Mouse (Mus musculus): ENCODE measurements around the gene Zbtb37. TPM values are rescaled to one million over a fixed set of nuclear protein-coding genes. Genes with fewer than 3 reads are reported as not detected.

Zbtb37 gene
- polyA plus RNA-seq, 1 experiment from 2014 or later, result 7.9 TPM

- no peak overlapping the region for H3K4me2 ChIP-seq
- no peak overlapping the region for H3K4me3 ChIP-seq
- WGBS, result 14% methylated on average over 3 of the region's 3 CpGs
- H3K9ac ChIP-seq, result no peak overlapping the region
- ATAC-seq (ENCODE audit: insufficient number of reproducible peaks, low FRiP score, low TSS enrichment, low read depth), result peak; percentile 45
- H3K27ac ChIP-seq, result peak overlapping the region; percentile 76
- H3K27me3 ChIP-seq, result no peaks in the 10 kb centered on the region
- peaks cover 38% of the 10 kb centered on the region for H3K36me3 ChIP-seq
- H3K4me1 ChIP-seq, result peaks cover 3% of the 10 kb centered on the region; the same call in 1 of the 2 replicates
- no peaks in the 10 kb centered on the region for H3K9me3 ChIP-seq
Observed at GRCm38 (mm10) chr1:161039741-161040425, 5.2 kb upstream of the Zbtb37 start.

GRCm38 (mm10) chr1:161038968-161039721, 4.5 kb upstream of the Zbtb37 start:
- Histone ChIP-seq H3K4me1 (peaks cover 3% of the 10 kb centered on the region; the same call in 1 of the 2 replicates), H3K27ac (peak overlapping the region; percentile 76), H3K4me3 (no peak overlapping the region), H3K36me3 (peaks cover 36% of the 10 kb centered on the region), H3K27me3 (no peaks in the 10 kb centered on the region), H3K9me3 (no peaks in the 10 kb centered on the region), H3K4me2 (no peak overlapping the region), H3K9ac (no peak overlapping the region)
- WGBS, result 14% methylated on average over 3 of the region's 3 CpGs
- ATAC-seq (ENCODE audit: insufficient number of reproducible peaks, low FRiP score, low TSS enrichment, low read depth), result no peak

DNA sequence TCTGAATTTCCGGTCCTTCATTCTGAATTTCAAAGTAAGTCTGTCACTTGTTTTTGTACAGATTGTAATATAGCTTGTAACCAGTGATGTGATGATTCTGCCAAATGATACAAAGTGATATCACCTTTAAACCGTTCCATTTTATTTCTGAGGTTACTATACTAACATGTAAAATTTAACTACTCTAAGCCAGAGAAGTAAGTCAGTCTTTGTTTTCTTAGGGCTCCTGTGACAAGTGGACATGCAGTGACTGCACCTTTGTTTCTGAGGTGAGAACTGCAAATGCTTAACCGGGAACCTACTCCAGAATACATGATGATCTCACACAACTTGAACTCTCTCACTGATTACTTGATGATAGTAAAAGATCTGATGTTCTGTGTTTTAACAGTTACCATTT, 3.4 kb upstream of the Zbtb37 start:
- Histone ChIP-seq H3K36me3 (peaks cover 36% of the 10 kb centered on the region), H3K27me3 (no peaks in the 10 kb centered on the region), H3K27ac (no peak overlapping the region), H3K9me3 (no peaks in the 10 kb centered on the region), H3K4me3 (peak overlapping the region; percentile 27), H3K4me1 (peaks cover 11% of the 10 kb centered on the region; the same call in 1 of the 2 replicates), H3K9ac (no peak overlapping the region), H3K4me2 (peak overlapping the region; percentile 39; the same call in 1 of the 2 replicates)
- ATAC-seq (ENCODE audit: insufficient number of reproducible peaks, low FRiP score, low TSS enrichment, low read depth), result no peak
- 31% methylated on average over 3 of the region's 3 CpGs for WGBS

- Histone ChIP-seq H3K4me3 (peak overlapping the region; percentile 27), H3K27ac (no peak overlapping the region), H3K9me3 (no peaks in the 10 kb centered on the region), H3K4me1 (peaks cover 12% of the 10 kb centered on the region; the same call in 1 of the 2 replicates), H3K27me3 (no peaks in the 10 kb centered on the region), H3K36me3 (peaks cover 36% of the 10 kb centered on the region), H3K9ac (no peak overlapping the region), H3K4me2 (peak overlapping the region; percentile 39)
- WGBS, result 16% methylated on average over 3 of the region's 3 CpGs
- ATAC-seq (ENCODE audit: insufficient number of reproducible peaks, low FRiP score, low TSS enrichment, low read depth), result no peak
Observed at GRCm38 (mm10) chr1:161037599-161037998, 3.0 kb upstream of the Zbtb37 start.

GRCm38 (mm10) chr1:161037026-161037425, 2.4 kb upstream of the Zbtb37 start:
- Histone ChIP-seq H3K4me2 (peak overlapping the region; percentile 67), H3K27me3 (no peaks in the 10 kb centered on the region), H3K4me3 (peak overlapping the region; percentile 72), H3K27ac (peak overlapping the region; percentile 97), H3K36me3 (peaks cover 39% of the 10 kb centered on the region), H3K4me1 (peaks cover 14% of the 10 kb centered on the region; the same call in 1 of the 2 replicates), H3K9me3 (no peaks in the 10 kb centered on the region), H3K9ac (peak overlapping the region; percentile 80)
- ATAC-seq (ENCODE audit: insufficient number of reproducible peaks, low FRiP score, low TSS enrichment, low read depth), result no peak
- WGBS, result 0% methylated on average over 1 of the region's 1 CpGs

DNA sequence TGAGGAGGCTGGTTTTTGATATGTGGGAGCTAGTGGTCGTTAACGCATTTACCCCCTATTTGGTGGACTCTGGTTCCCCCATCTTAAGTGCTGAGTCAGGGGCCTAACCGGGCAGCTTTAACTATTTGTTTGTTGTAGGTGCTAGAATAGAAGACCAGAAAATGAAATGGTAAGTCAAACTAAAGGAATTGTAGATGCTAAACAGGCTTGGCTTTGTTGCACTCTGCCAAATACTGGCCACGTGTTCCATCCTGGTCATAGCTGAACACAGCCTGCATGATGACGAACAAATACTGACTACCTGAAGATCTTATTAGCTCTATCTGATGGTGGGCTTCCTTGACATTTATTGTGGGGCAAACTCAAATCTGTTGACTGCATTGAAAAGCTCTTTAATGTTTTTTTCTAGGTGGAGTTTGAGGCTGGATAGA, 1.8 kb upstream of the Zbtb37 start:
- Histone ChIP-seq H3K27me3 (no peaks in the 10 kb centered on the region), H3K4me1 (peaks cover 17% of the 10 kb centered on the region; the same call in 1 of the 2 replicates), H3K9me3 (no peaks in the 10 kb centered on the region), H3K36me3 (peaks cover 39% of the 10 kb centered on the region), H3K9ac (peak overlapping the region; percentile 80), H3K4me3 (peak overlapping the region; percentile 72), H3K4me2 (peak overlapping the region; percentile 67), H3K27ac (peak overlapping the region; percentile 97)
- no peak for ATAC-seq (ENCODE audit: insufficient number of reproducible peaks, low FRiP score, low TSS enrichment, low read depth)
- WGBS, result 1% methylated on average over 5 of the region's 5 CpGs

DNA sequence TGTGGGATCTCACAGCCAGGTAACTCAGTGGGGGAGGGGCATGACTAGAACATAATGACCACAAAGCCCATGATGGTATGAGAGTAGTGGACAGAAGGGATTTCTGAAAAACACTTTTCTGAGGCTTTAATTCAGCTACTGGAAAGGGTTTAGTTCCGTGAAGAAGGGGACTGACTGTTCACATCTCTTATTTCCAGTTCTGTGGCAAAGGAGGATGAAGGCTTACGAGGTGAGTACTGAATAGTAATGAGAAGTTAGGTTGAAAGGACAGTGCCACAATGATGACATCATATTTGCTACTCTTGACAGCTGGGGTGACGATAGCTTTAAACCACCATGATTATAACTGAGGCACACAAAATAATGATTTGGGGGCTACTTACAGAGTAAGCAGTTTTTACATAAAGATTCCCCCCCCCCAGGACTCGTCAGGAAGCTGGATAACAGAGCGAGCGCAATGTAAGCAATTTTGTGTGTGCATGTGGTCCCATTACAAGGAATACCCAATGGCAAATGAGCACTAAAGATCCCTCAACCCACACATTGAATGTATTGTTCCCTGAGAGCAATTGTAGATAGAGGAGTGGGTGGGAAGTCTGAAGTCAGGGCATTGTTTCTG, 1.2 kb upstream of the Zbtb37 start:
- ATAC-seq (ENCODE audit: insufficient number of reproducible peaks, low FRiP score, low TSS enrichment, low read depth), result no peak
- H3K4me1 ChIP-seq, result peaks cover 17% of the 10 kb centered on the region; the same call in 1 of the 2 replicates
- H3K36me3 ChIP-seq, result peaks cover 45% of the 10 kb centered on the region
- peak overlapping the region; percentile 72 for H3K4me3 ChIP-seq
- H3K4me2 ChIP-seq, result peak overlapping the region; percentile 67
- peak overlapping the region; percentile 80 for H3K9ac ChIP-seq
- H3K9me3 ChIP-seq, result no peaks in the 10 kb centered on the region
- 2% methylated on average over 6 of the region's 6 CpGs for WGBS
- no peaks in the 10 kb centered on the region for H3K27me3 ChIP-seq
- H3K27ac ChIP-seq, result peak overlapping the region; percentile 97

DNA sequence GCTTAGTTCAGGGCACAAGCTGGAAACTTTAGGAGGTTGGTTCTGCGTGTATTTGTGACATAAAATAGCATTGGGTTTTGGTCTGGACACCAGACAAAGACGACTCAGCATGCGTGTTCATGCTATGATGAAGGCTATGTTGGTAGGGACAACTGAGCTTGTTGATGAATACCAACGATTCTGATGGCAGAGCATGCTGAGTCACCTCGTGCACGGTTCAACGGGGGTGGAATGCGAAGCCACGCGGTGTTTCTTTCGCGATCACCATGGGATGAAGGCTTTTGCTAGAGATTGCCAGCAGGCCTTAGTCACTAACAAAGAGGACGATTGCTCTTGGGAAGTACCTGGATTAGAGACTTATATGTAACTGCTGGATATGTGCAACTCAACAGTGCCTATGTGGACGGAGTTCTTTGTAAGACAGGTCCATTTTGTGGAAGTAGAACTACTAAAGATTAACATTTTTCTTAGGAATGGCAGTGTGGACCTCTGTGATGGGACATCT, 684 bp upstream of the Zbtb37 start:
- no peak for ATAC-seq (ENCODE audit: insufficient number of reproducible peaks, low FRiP score, low TSS enrichment, low read depth)
- peak overlapping the region; percentile 80 for H3K9ac ChIP-seq
- H3K9me3 ChIP-seq, result no peaks in the 10 kb centered on the region
- H3K4me1 ChIP-seq, result peaks cover 17% of the 10 kb centered on the region; the same call in 1 of the 2 replicates
- H3K27ac ChIP-seq, result peak overlapping the region; percentile 97
- under 1% methylated on average over 14 of the region's 14 CpGs for WGBS
- H3K27me3 ChIP-seq, result no peaks in the 10 kb centered on the region
- H3K36me3 ChIP-seq, result peaks cover 48% of the 10 kb centered on the region
- H3K4me2 ChIP-seq, result peak overlapping the region; percentile 67
- H3K4me3 ChIP-seq, result peak overlapping the region; percentile 72

GRCm38 (mm10) chr1:161033856-161034434, 704 bp downstream of the Zbtb37 start:
- Histone ChIP-seq H3K4me2 (peak overlapping the region; percentile 67), H3K27ac (peak overlapping the region; percentile 97), H3K9ac (peak overlapping the region; percentile 75), H3K36me3 (peaks cover 46% of the 10 kb centered on the region), H3K27me3 (no peaks in the 10 kb centered on the region), H3K4me1 (peaks cover 17% of the 10 kb centered on the region; the same call in 1 of the 2 replicates), H3K9me3 (no peaks in the 10 kb centered on the region), H3K4me3 (peak overlapping the region; percentile 72)
- no peak; the same call in 1 of the 2 replicates for ATAC-seq (ENCODE audit: insufficient number of reproducible peaks, low FRiP score, low TSS enrichment, low read depth)
- under 1% methylated on average over 21 of the region's 21 CpGs for WGBS

- no peaks in the 10 kb centered on the region for H3K27me3 ChIP-seq
- no peak for ATAC-seq (ENCODE audit: insufficient number of reproducible peaks, low FRiP score, low TSS enrichment, low read depth)
- H3K4me3 ChIP-seq, result no peak overlapping the region
- 91% methylated on average over 7 of the region's 7 CpGs for WGBS
- no peak overlapping the region for H3K9ac ChIP-seq
- H3K9me3 ChIP-seq, result no peaks in the 10 kb centered on the region
- H3K27ac ChIP-seq, result no peak overlapping the region
- H3K4me2 ChIP-seq, result no peak overlapping the region
- H3K4me1 ChIP-seq, result peaks cover 17% of the 10 kb centered on the region; the same call in 1 of the 2 replicates
- H3K36me3 ChIP-seq, result peaks cover 33% of the 10 kb centered on the region
Observed at GRCm38 (mm10) chr1:161032345-161032744, 2.3 kb downstream of the Zbtb37 start.

GRCm38 (mm10) chr1:161031881-161032280, 2.8 kb downstream of the Zbtb37 start:
- ATAC-seq (ENCODE audit: insufficient number of reproducible peaks, low FRiP score, low TSS enrichment, low read depth), result no peak
- Histone ChIP-seq H3K4me3 (no peak overlapping the region), H3K27ac (no peak overlapping the region), H3K4me2 (no peak overlapping the region), H3K9me3 (no peaks in the 10 kb centered on the region), H3K36me3 (peaks cover 32% of the 10 kb centered on the region), H3K4me1 (peaks cover 16% of the 10 kb centered on the region; the same call in 1 of the 2 replicates), H3K27me3 (no peaks in the 10 kb centered on the region), H3K9ac (no peak overlapping the region)
- 93% methylated on average over 9 of the region's 9 CpGs for WGBS

All from limb, embryonic 15.5 days (tissue).